Mouse (Mus musculus): ENCODE data around the gene Fam169a. TPM values are rescaled to one million over a fixed set of nuclear protein-coding genes. Genes with fewer than 3 reads are reported as not detected.
A peak's percentile ranks its signal among the peaks of the same experiment; 100 is the strongest.
"Not testable (repeated sequence)": the region's sequence is repeated elsewhere in the genome, so short reads cannot be mapped to it uniquely, and the experiment has no call there.

Fam169a gene
- polyA plus RNA-seq, 1 experiment, result 11.9 TPM

DNA sequence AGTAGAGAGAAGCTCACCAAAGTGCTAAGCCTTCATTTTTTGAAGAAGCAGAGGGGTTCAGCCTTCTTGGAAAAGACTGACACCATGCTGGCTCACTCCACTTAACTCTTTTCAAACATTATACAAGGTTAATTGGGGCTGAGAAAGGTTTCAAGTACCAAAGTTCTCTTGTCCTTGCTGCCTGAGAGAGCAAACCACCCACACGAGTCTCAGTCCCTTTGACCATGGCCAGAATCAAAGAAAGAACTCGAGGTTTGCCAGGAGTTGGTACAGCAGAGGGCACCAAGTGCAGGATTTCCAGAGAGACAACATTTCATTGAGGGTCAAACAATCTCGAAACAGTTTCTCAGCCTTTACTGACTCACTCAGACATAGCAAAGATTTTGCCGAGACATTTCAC lies 42.0 kb downstream of the Fam169a start:
- DNase-seq, result no peak
- 78% methylated on average over 4 of the region's 4 CpGs for WGBS
- Histone ChIP-seq H3K4me1 (ENCODE audit: control insufficient read depth, insufficient read depth, low read length) (no peaks in the 10 kb centered on the region), H3K27ac (ENCODE audit: insufficient read depth, low read length) (no peak overlapping the region), H3K27me3 (ENCODE audit: control insufficient read depth, insufficient read depth, low read length) (no peaks in the 10 kb centered on the region), H3K4me3 (replicated peaks; ENCODE audit: insufficient read depth, low read depth, low read length) (no peak overlapping the region)
- TF ChIP-seq POLR2A (IDR thresholded peaks at IDR 0.05; ENCODE audit: borderline replicate concordance, insufficient read depth, low read length), result no peak
- TF ChIP-seq CTCF (IDR thresholded peaks at IDR 0.05; ENCODE audit: borderline replicate concordance, insufficient read depth, low read depth, low read length), result no peak

DNA sequence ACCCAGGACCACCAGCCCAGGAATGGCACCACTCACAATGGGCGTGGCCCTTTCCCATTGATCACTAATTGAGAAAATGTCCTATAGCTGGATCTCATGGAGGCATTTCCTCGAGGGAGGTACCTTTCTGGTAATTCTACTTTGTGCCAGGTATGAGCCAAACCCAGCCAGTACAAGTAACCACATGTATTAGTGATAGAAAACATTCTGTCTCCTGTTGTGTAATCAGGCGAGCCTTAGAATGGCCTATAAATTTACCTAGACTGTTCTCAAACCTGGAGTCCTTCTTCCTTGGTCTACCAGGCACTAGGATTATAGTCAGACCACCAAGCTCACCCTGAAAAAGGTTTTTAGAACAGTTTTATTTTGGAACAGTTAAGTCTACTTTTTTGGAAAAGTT lies 54.3 kb downstream of the Fam169a start:
- H3K27ac ChIP-seq (ENCODE audit: insufficient read depth, low read length), result no peak overlapping the region
- H3K4me3 ChIP-seq (replicated peaks; ENCODE audit: insufficient read depth, low read depth, low read length), result no peak overlapping the region
- H3K27me3 ChIP-seq (ENCODE audit: control insufficient read depth, insufficient read depth, low read length), result no peaks in the 10 kb centered on the region
- WGBS, result 67% methylated on average over 3 of the region's 3 CpGs
- no peaks in the 10 kb centered on the region for H3K4me1 ChIP-seq (ENCODE audit: control insufficient read depth, insufficient read depth, low read length)
- DNase-seq, result no peak
- no peak for TF ChIP-seq POLR2A (IDR thresholded peaks at IDR 0.05; ENCODE audit: borderline replicate concordance, insufficient read depth, low read length)
- TF ChIP-seq CTCF (IDR thresholded peaks at IDR 0.05; ENCODE audit: borderline replicate concordance, insufficient read depth, low read depth, low read length), result no peak

DNA sequence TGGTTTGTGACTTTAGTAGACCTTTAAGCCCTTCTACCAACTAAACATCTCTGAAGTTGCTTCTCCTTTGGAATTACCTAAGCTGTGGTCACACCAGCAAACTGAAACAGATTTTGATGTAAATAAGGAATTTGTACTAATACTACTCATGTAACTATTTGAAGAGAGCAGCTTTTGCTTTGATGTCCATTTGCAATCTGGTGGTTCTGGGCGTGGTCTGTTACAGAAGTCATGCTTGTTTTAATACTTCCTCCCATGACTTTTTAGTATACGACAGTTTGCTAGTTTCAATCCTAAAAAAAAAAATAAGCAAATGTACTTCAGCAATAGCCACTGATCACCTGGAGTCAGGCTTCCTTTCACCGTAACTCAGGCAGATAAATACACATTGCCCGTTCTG lies 62.6 kb downstream of the Fam169a start:
- not testable (repeated sequence) for H3K27ac ChIP-seq (ENCODE audit: insufficient read depth, low read length); DNase-seq
- 97% methylated on average over 4 of the region's 4 CpGs for WGBS

DNA sequence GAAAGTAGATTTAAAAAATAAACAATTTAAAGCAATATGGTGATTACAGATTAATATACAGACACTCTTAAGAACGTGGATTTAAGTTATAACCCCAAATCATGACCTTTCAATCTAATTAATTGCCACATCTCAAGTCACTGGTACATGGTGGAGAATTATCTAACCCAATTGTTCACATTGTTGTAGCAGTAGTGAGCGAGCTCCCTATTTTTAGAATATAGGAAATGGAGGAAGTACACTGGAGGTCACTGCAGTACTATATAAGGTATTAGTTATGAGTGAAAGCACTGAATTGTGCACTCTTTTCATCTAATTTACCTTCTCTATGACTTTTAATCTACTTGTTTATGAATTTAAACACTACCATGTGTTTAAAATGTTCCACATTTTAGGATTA lies 63.3 kb downstream of the Fam169a start:
- no CpG with 5 or more reads among the region's 2 CpGs for WGBS
- not testable (repeated sequence) for H3K27me3 ChIP-seq (ENCODE audit: control insufficient read depth, insufficient read depth, low read length); H3K4me3 ChIP-seq (replicated peaks; ENCODE audit: insufficient read depth, low read depth, low read length); H3K27ac ChIP-seq (ENCODE audit: insufficient read depth, low read length); H3K4me1 ChIP-seq (ENCODE audit: control insufficient read depth, insufficient read depth, low read length); DNase-seq

More for the DNA sequence above, 62.6 kb downstream of the Fam169a start:
- H3K27me3 ChIP-seq (ENCODE audit: control insufficient read depth, insufficient read depth, low read length); H3K4me3 ChIP-seq (replicated peaks; ENCODE audit: insufficient read depth, low read depth, low read length); H3K4me1 ChIP-seq (ENCODE audit: control insufficient read depth, insufficient read depth, low read length): not testable (repeated sequence)

DNA sequence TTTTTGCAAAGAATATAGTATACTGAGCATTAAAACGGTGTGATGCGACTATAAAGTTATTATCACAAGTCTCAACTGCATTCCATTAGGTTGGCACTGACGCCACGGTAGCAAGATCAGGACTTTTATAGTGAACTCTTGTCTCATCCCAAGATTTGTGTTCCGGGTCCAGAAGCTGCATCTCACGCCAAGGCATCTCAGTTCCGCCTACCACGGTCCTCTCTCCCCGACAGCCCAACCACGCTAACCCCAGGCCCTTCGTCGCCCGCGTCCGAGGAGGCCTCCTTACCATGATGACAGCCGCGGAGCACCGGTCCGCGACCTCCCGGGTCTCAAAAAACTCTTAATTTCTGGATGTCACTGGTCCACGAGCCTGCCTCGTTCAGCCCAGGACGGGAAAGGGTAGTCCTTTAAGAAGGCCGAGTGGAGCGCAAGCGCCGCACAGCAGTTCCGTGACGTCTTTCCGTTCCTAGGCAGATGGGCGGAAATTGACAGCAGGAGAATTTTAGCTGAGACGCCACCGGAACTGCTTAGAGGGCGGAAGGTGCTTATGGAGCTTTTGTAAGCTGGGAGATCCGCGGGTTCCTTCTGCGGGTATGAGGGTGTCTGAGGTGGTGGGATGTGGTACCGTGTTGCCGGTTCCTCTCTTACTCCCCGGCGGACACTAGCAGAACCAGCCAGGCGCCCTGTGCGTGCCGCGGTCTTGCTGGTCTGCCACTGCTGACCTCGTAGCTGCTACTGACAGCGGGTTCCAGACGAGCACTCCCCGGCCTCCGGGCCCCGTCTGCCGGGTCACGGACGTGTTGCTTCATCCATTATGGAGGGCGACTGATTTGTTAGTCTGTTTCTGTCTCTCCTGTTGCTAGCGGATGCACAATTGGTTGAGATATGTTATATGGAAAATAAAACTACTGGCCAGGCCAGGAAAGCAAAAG lies 70.6 kb downstream of the Fam169a start, which contains the start of the genes Gfm2 and Nsa2:
Gene Gfm2 (plus strand): TSS at position 472 of the 935 bp plus-strand sequence.
Gene Nsa2 (minus strand): TSS at position 472 of the 935 bp plus-strand sequence.
- WGBS, result under 1% methylated on average over 57 of the region's 57 CpGs
- no peaks in the 10 kb centered on the region for H3K4me1 ChIP-seq (ENCODE audit: control insufficient read depth, insufficient read depth, low read length)
- TF ChIP-seq CTCF (IDR thresholded peaks at IDR 0.05; ENCODE audit: borderline replicate concordance, insufficient read depth, low read depth, low read length), result no peak
- peak; percentile 78; the same call in 1 of the 2 replicates for TF ChIP-seq POLR2A (IDR thresholded peaks at IDR 0.05; ENCODE audit: borderline replicate concordance, insufficient read depth, low read length)
- peak within 1 kb of the TSS; percentile 96 for H3K4me3 ChIP-seq (replicated peaks; ENCODE audit: insufficient read depth, low read depth, low read length)
- peak within 1 kb of the TSS; percentile 79 for H3K27ac ChIP-seq (ENCODE audit: insufficient read depth, low read length)
- no peaks in the 10 kb centered on the region for H3K27me3 ChIP-seq (ENCODE audit: control insufficient read depth, insufficient read depth, low read length)
- DNase-seq, result peak; percentile 92 to 93

DNA sequence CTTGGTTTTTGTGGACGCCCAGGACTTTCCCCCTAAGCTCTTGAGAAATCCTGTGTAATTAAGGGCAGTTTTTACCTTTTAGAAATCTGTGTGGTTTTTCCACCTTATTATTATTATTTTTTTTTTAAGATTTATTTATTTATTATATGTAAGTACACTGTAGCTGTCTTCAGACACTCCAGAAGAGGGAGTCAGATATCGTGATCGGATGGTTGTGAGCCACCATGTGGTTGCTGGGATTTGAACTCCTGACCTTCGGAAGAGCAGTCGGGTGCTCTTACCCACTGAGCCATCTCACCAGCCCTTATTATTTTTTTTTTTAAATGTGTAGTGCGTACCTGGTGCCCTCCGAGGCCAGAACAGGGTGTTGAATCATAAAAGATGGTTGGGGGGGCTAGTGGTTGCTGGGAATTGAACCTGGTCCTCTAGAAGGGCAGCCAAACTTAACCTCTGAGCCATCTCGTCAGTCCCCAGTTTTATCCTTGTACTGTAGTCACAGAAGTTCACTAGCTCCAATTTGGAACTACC lies 71.4 kb downstream of the Fam169a start:
- not testable (repeated sequence) for H3K27ac ChIP-seq (ENCODE audit: insufficient read depth, low read length)

DNA sequence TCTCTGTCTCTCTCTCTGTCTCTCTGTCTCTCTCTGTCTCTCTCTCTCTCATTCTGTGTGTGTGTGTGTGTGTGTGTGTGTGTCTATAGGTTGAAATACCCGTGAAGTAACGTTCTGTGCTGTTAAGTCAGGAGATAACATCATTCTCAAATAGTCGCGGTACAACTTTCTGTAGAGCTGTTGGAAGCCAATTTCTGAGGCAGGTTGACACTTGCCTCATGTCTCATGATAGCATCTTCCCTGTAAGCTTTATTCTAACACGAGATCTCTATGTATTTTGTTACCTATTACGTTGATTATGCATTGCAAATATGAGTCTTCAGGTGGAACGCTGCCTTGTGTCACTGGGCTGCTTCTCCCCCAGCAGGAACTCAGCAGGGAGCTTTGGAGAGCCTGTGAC lies 75.2 kb downstream of the Fam169a start:
- H3K27me3 ChIP-seq (ENCODE audit: control insufficient read depth, insufficient read depth, low read length), result no peaks in the 10 kb centered on the region
- H3K4me1 ChIP-seq (ENCODE audit: control insufficient read depth, insufficient read depth, low read length), result no peaks in the 10 kb centered on the region
- DNase-seq, result no peak
- TF ChIP-seq CTCF (IDR thresholded peaks at IDR 0.05; ENCODE audit: borderline replicate concordance, insufficient read depth, low read depth, low read length) (no peak), POLR2A (IDR thresholded peaks at IDR 0.05; ENCODE audit: borderline replicate concordance, insufficient read depth, low read length) (no peak)
- 84% methylated on average over 7 of the region's 7 CpGs for WGBS
- H3K4me3 ChIP-seq (replicated peaks; ENCODE audit: insufficient read depth, low read depth, low read length), result no peak overlapping the region
- no peak overlapping the region for H3K27ac ChIP-seq (ENCODE audit: insufficient read depth, low read length)

More for the DNA sequence above, 71.4 kb downstream of the Fam169a start:
- H3K27me3 ChIP-seq (ENCODE audit: control insufficient read depth, insufficient read depth, low read length); H3K4me1 ChIP-seq (ENCODE audit: control insufficient read depth, insufficient read depth, low read length); DNase-seq: not testable (repeated sequence)
- WGBS, result 26% methylated on average over 8 of the region's 8 CpGs
- H3K4me3 ChIP-seq (replicated peaks; ENCODE audit: insufficient read depth, low read depth, low read length), result peak overlapping the region; percentile 96

DNA sequence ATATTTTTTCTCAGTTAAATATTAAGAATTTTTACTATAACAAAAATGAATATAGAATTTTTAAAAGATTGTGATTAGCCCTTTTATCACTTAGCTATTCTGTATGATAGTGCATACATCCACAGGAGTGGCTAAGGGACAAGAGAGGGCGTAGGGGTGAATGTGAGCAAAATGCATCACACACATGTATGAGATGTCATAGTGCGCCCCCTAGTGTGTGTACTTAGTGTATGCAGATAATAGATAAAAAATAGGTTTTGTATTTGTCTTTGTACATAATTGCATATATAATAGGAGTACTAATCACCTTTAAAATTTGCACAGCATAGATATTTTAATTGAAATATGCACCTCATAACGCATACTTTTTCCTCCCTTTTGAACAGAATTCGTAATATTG lies 78.7 kb downstream of the Fam169a start:
- WGBS, result 53% methylated on average over 4 of the region's 4 CpGs
- TF ChIP-seq POLR2A (IDR thresholded peaks at IDR 0.05; ENCODE audit: borderline replicate concordance, insufficient read depth, low read length), result no peak
- TF ChIP-seq CTCF (IDR thresholded peaks at IDR 0.05; ENCODE audit: borderline replicate concordance, insufficient read depth, low read depth, low read length), result peak; percentile 54; the same call in 1 of the 2 replicates
- peak in 1 of 2 experiments; percentile 40 for DNase-seq

More for the DNA sequence above, 78.7 kb downstream of the Fam169a start:
- H3K27me3 ChIP-seq (ENCODE audit: control insufficient read depth, insufficient read depth, low read length), result no peaks in the 10 kb centered on the region
- no peak overlapping the region for H3K27ac ChIP-seq (ENCODE audit: insufficient read depth, low read length)
- H3K4me1 ChIP-seq (ENCODE audit: control insufficient read depth, insufficient read depth, low read length), result no peaks in the 10 kb centered on the region
- no peak overlapping the region for H3K4me3 ChIP-seq (replicated peaks; ENCODE audit: insufficient read depth, low read depth, low read length)

Measured in cerebellum, adult 2 months (tissue).